Mouse (Mus musculus) gonadal fat pad, adult 2 months (tissue): ENCODE measurements around the gene Mmab. TPM values are rescaled to one million over a fixed set of nuclear protein-coding genes. Genes with fewer than 3 reads are reported as not detected.

Source experiments
- DNase-seq: peaks from one replicate; pipeline ENCODE4 v3.0.0-alpha.2; 2012; ENCODE audit warnings: low read depth
- polyA plus RNA-seq: library from polyadenylated mRNA; depleted of rRNA; stranded (reverse); fragments of >200 nt; gene quantifications from 2 replicates; pipeline ENCODE4 v1.2.3, GENCODE M21; 2012

Gene Mmab
- polyA plus RNA-seq, 1 experiment = 22.0 TPM

GRCm38 (mm10) chr5:114429781-114430180, 14.1 kb downstream of the Mmab start:
- DNase-seq = no peak

GRCm38 (mm10) chr5:114428621-114429020, 15.2 kb downstream of the Mmab start:
- no peak for DNase-seq

- DNase-seq = no peak
Observed at GRCm38 (mm10) chr5:114426732-114427131, 17.1 kb downstream of the Mmab start.

GRCm38 (mm10) chr5:114423961-114424360, 19.9 kb downstream of the Mmab start:
- DNase-seq = no peak

GRCm38 (mm10) chr5:114422591-114422990, 21.3 kb downstream of the Mmab start:
- DNase-seq = no peak

- no peak for DNase-seq
Observed at GRCm38 (mm10) chr5:114421561-114422298, 22.1 kb downstream of the Mmab start.

GRCm38 (mm10) chr5:114418541-114418940, 25.3 kb downstream of the Mmab start:
- no peak for DNase-seq

GRCm38 (mm10) chr5:114416855-114417254, 27.0 kb downstream of the Mmab start:
- no peak for DNase-seq

- no peak for DNase-seq
Observed at GRCm38 (mm10) chr5:114415606-114416005, 28.3 kb downstream of the Mmab start.

- DNase-seq = no peak
Observed at GRCm38 (mm10) chr5:114413067-114413735, 30.7 kb downstream of the Mmab start.

GRCm38 (mm10) chr5:114412361-114412998, 31.4 kb downstream of the Mmab start:
- no peak for DNase-seq

GRCm38 (mm10) chr5:114410429-114410828, 33.4 kb downstream of the Mmab start:
- DNase-seq = no peak

- DNase-seq = no peak
Observed at GRCm38 (mm10) chr5:114408846-114409245, 35.0 kb downstream of the Mmab start.

GRCm38 (mm10) chr5:114407810-114408209, 36.0 kb downstream of the Mmab start:
- DNase-seq = no peak

GRCm38 (mm10) chr5:114407269-114407668, 36.6 kb downstream of the Mmab start:
- DNase-seq = no peak

GRCm38 (mm10) chr5:114406592-114406991, 37.3 kb downstream of the Mmab start:
- DNase-seq = no peak

- no peak for DNase-seq
Observed at GRCm38 (mm10) chr5:114393169-114393568, 50.7 kb downstream of the Mmab start.

GRCm38 (mm10) chr5:114384448-114384847, 59.4 kb downstream of the Mmab start:
- DNase-seq = no peak

GRCm38 (mm10) chr5:114383184-114383904, 60.5 kb downstream of the Mmab start:
- no peak for DNase-seq
